Mouse (Mus musculus): ENCODE results near the gene Olfr520.
"Not testable (repeated sequence)": the region's sequence is repeated elsewhere in the genome, so short reads cannot be mapped to it uniquely, and the experiment has no call there.

Gene Olfr520

DNA sequence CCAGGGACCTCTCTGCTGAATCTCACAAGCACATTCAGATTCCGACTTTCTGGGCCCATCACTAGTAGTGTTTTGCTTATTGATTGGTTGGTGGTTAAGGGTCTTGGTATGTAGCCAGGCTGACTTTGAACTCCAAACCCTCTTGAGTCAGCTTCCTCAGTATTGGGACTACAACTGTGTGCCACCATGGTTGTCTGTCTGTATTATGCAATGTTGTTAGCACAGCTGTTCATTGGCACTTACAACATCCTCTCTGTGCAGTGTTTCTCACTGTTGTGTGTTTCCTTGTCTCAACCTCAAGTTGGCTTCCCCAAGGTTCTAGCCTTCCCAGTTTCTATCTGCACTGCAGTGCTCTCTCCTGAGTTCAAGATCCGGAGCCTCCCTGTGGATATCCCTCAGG is 13.5 kb upstream of the Olfr520 start:
- no peak for DNase-seq

DNA sequence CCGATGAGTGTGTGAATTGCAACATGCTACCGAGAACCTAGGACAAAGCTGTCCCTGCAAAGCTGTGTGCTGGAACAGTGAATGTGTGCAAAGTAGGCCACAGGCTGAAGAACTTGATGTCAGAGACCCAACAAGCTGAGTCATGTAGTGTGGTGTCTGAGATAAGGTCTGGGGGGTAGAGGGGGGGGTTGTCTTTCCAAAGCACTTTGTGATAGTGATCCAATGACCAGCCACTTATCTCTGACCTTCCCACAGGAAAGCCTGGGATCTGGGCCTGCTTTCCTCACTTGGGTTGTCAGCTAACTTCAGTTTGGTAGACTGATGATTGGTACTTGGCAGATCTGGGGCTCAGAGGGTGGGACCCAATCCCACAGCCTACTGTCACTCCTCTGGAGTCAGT is 4.5 kb downstream of the Olfr520 start:
- no peak for DNase-seq

DNA sequence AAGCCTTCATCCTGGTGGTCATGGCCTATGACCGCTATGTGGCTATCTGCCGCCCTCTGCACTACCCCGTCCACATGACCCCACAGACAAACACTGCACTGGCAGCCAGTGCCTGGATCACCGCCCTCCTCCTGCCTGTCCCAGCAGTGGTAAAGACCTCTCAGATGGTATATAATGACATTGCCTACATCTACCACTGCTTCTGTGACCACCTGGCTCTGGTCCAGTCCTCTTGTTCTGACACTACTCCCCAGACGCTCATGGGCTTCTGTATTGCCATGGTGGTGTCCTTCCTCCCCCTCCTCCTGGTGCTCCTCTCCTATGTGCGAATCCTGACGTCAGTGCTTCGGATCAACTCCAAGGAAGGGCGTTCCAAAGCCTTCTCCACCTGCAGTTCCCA is 5.4 kb downstream of the Olfr520 start:
- not testable (repeated sequence) for DNase-seq

DNA sequence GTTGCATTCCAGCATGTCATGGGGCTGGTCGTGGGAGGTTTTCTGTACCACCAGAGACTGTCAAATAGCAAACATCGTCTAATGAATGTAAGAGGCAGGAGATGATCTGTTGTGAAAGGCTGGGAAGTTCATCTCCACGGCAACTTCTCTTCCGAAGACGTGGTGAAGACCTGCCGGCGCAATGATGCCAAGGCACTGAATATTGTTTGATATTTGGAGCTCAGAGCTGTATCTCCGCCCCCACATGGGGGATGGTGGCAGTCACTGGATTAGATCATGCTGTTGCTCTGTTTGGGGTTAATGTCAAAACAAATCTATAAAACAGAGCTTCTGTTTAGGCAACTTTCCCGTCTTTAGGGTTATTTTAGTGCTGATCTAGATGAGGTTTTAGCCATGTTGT is 9.2 kb downstream of the Olfr520 start:
- DNase-seq = no peak

DNA sequence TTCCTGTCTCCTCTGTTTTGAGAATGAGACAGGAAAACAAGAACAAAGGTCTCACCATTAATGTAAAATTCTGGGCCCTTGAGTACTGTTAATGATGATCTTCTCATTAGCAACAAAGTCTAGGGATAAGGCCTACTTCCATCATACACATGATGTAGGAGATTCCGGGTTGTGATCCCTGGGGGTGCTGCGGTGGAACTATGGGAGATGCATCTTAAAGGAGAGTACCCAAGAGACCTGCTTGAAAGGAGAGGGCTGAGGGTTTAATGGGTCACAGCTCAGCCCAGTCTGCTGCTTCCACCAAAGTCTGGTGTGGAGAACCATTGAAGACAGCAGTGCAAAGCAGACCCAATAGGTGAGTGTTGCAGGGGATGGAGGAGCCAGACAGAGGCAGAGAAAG is 33.1 kb downstream of the Olfr520 start, which contains the start of gene Olfr521:
TSS of gene Olfr521 (plus strand) at position 301 of the 400 bp plus-strand sequence.
- DNase-seq = no peak

DNA sequence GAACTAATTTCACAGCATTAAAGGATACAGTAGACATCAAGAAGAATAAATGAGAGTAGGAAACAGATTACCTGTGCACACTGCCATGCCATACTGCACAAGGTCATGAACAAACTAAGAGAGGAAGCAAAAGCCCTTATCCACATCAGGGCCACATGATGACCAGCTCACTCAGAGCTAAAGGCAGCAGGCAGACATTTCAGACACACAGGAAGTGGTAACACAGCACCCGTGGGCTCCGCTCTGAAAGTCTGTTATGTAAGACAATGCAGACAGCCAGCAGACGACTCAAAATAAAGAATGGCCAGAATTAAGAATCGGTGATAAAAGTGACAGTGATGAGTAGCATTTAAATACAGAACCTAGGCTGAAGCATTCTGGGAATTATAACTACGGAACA is 51.3 kb downstream of the Olfr520 start:
- DNase-seq = peak; percentile 33

DNA sequence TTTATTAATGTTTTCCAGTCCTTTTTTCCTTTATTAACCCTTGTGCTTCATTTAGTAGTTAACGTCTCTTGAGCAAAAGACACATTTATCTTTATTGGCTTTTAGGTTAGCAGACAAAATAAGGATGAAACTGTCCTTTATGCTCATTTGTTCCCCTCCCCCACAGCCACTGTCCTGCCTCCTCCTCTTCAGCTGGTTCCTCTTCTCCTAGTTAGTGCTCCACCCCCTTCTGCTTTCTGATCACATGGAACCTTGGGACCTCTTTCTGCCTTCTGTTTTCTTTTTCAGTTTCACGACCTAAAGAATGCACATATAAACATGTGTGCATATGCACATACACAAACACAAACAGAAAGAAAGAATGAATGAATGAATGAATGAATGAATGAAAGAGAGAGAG is 51.8 kb downstream of the Olfr520 start:
- DNase-seq = no peak

DNA sequence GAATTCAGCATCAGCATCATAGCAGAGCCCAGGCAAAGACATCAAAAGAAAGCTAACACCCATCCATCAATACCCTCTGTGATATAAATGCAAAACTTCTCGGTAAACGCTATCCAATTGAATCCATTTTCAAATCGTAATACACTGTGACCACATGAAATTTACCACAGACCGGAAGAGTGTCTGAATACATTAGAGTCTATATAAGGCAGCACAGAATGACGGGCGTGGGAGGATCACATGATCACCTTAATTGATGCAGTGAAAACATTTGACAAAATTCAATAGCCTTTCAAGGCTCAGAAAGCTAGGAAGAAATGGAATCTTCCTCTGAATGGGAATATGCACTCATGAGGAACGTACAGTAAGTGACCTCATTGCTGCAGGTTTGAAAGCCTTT is 53.3 kb downstream of the Olfr520 start:
- no peak for DNase-seq

DNA sequence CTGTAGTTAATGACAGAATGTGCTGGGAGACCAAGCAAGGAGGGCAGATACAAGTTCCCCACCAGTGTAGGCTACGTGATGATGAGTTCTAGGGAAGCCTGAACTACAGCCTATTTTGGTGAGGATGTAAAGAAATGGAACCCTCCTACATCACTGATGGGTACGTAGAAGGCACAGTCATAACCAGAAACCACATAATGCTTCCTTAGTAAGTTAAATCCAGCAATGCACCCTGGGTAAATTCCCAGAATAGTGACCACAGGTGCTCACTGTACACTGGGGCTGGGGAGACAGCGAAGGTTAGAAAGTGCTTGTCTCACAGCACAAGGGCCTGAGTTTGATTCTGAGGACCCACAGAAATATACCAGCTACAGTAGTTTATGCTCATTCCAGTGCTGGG is 55.5 kb downstream of the Olfr520 start:
- no peak for DNase-seq

Data from thymus, postnatal 4 days (tissue).